Mouse (Mus musculus): ENCODE results near the gene Asap2. TPM values are rescaled to one million over a fixed set of nuclear protein-coding genes. Genes with fewer than 3 reads are reported as not detected.
A peak's percentile ranks its signal among the peaks of the same experiment; 100 is the strongest.

The Asap2 gene
- total RNA-seq, 2 experiments from 2014 or later: 37.4 to 37.8 TPM

DNA sequence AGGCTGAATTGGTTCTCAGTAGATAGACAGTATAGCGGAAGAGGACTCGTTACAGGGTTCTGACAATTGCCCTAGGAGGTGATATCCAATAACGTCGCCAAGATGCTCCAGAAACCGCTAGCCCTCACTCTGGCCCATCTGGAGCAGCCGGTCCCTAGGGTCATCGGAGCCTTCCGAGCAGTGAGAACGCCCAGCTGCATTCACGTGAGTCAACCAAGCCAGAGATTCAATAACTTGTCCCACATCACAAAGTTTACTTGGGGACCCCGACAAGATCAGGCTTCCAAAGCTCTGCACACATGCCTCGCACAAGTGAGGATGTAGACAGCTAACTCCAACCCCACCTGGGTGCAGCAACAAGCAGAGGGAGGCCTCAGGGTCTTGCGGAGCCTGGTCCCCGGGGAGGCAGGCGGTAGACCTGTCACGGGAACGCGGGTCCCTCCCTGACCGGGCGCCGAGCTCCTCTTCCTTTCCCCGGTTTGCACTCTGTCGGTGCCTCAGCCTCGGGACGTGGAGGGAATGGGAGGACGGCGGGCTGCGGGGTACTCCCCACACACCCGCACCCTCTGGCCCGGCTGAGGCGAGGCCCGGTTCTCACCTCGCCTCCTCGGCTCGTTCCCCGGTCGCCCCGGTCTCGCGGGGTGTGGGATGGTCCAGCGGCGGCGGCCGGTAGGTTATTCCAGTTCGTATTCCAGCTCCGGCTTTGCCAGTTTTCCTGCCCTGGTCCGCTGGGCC, 295.4 kb downstream of the Asap2 start:
- intact Hi-C loops (cut with DNase I): loop anchor here (2.0 to 10.0 kb wide), 2 partner anchors 31 to 171 kb away; partner anchors contain the start of gene Iah1
- DNase-seq (ENCODE audit: low spot score in 2 of 2): no peak

DNA sequence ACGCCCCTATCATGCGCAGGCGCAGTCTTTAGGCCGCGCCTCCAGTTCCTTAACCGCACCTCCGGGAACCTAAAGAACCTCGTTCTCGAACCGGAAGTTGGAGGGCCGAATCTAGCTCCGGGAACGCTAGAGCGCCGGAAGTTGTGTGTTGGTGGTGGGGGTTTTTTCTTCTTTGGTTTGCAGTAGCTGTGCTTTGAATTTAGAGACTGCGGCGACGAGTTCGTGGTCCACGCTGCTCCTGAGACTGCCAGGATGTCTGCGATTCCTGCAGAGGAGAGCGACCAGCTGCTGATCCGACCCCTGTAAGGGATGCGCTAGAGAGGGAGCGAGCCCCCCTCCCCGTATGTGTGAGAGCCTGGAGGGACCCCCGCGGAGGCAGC, 296.0 kb downstream of the Asap2 start, which contains the start of gene Itgb1bp1:
TSS of gene Itgb1bp1 (minus strand) at position 42 of the 380 bp plus-strand sequence.
- DNase-seq (ENCODE audit: low spot score in 2 of 2): peak; percentile 99
- intact Hi-C loops (cut with DNase I): loop anchor here (2.0 to 10.0 kb wide), 2 partner anchors 31 to 171 kb away; partner anchors contain the start of gene Iah1

DNA sequence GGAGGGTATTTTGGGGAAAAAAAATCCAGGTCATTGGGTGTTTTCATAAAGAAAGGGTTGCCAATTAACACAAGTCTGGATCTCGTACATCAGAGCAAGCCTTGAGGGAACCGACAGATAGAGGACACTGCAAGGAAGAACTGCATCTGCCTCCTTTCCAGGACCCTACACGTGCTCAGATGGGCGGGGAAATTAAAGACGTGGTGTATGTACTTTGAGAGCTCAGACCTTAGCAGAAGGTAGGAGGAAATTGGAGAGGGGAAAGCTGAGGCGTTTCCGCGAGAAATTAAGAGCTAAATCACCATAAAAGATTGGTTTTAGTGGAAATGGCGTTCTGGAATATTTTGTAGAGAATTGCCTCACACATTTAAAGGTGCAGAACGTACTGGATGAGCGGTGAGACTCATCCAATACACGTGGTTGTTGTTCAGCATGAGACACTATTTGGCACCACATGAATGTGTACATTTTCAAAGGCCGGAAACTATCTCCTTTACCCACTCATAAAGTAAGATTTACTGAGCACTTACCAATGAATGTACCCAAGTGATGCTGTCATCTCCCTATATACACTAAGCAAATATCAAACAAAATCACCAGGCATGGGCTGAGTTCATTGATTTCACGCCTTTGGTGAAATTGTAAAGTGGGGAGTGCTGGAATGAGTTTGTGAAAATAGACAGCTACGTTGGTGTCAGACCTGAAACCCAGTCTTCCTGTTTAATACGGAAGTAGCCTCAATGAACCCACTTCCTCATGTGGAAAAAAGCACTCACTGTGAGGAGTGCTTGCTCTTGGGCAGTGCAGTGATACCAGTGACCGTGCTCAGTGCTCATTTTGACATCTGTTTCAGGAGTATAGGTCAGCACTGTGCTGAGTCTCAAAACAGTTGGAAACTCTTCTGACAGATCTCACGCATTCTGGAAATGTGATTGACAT, 296.7 kb downstream of the Asap2 start:
- DNase-seq (ENCODE audit: low spot score in 2 of 2): no peak

DNA sequence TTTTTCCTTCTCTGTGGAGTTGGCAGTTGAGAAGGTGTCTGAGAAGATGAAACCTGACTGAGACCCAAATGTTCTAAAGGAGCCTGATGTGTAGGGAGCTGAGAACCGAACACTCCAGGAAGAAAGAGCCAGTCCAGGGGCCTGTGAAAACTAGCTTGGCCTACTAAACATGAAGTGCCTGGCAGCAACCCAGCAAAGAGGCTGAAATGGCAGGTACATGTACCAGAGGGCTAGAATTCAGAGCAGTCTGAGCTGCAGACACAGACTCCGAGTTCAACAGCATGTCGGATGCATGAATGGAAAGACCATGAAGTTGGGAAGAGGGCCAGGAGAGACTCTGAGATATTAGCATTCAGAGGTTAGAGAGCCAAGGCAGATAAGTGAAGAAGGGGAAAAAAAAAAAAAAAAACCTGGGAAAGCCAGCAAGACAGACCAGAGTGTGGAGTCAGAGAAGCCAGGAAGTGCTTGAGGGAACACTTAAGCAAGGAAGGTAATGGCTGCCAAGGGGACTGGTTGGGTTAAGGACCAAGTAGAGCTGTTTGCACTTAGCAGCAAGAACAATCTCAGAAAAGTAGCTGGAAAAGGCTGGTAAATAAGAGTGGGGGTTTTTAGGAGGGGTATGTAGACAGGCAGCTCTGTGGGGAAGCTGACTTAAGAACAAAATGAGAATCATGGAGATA, 298.6 kb downstream of the Asap2 start:
- intact Hi-C loops (cut with DNase I): loop anchor here (10.0 kb wide), 1 partner anchor 174 kb away; no protein-coding TSS in a partner anchor
- DNase-seq (ENCODE audit: low spot score in 2 of 2): no peak

More for the DNA sequence above, 296.7 kb downstream of the Asap2 start:
- intact Hi-C loops (cut with DNase I): loop anchor here (2.0 to 10.0 kb wide), 2 partner anchors 30 to 172 kb away; partner anchors contain the start of gene Iah1

DNA sequence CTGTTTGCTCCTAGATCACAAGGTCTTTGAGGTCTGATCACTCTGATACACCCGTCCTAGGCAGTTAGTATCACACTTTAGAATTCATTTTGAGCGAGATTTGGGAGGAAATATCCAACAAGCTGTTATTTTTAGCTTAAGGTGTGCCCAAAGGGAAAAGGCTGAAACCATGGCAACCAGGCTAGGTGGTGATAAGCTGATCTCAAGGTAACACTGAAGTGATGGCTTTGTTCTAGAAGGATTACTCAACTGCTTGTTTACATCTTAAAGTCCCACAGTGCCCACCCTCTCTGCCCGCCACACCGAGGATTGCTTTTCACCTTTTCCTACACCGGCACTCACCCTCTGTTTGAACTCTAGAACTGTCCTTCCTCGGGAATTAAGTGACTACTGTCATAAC, 299.4 kb downstream of the Asap2 start:
- DNase-seq (ENCODE audit: low spot score in 2 of 2): no peak
- intact Hi-C loops (cut with DNase I): loop anchor here (10.0 kb wide), 1 partner anchor 175 kb away; no protein-coding TSS in a partner anchor

DNA sequence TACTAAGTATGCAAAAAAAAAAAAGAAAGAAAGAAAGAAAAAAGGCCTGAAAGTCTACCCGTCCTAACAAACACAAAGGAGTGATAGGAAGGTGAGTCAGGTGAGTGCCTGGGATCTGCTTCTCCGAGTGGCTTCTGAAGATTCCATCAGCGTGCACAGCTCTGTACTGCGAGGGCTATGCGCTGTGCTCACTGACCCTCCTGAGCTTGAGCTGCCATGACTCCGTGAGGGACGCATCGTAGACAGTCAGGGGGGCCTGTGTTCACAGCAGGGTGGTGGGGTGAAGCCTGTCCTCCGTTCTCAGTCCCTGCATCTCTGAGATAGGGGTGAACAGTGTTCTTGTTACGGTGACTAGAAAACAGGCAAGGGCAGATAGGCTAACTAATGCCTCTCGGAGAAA, 308.6 kb downstream of the Asap2 start:
- intact Hi-C loops (cut with DNase I): no loop called here
- DNase-seq (ENCODE audit: low spot score in 2 of 2): no peak

DNA sequence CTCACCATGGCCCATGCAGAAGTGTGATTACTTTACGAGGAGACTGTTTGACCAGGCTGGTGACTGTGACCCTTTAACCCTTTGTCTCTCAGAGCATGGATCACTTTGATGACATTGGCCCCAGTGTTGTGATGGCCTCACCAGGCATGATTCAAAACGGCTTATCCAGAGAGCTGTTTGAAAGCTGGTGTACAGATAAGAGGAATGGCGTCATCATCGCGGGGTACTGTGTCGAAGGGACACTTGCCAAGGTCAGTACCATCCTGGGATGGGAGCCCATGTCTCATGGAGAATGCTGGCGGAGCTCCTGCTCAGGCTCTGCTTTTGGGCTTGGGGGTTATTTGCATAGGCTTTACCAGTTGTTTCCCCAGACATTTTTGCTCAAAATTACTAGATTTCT, 311.1 kb downstream of the Asap2 start:
- intact Hi-C loops (cut with DNase I): no loop called here
- no peak for DNase-seq (ENCODE audit: low spot score in 2 of 2)

DNA sequence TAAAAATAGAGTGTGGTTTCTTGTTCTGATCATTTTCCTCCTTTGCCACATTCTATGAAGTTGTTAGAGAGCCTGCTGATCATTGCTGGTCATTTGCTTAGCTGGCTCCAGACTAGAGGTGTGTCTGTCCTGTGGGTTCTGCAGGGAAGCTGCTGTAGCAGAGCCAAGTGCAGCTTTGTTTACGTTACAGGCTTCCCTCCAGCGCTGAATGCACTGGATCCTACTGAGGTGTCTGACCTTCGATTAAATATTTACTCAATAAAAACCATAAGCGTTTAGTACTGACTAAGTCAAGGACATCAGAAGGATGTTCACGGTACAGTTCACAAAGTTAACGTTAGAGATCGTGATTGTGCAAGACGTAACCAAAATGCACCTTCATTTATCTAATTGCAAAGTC, 311.7 kb downstream of the Asap2 start:
- intact Hi-C loops (cut with DNase I): no loop called here

DNA sequence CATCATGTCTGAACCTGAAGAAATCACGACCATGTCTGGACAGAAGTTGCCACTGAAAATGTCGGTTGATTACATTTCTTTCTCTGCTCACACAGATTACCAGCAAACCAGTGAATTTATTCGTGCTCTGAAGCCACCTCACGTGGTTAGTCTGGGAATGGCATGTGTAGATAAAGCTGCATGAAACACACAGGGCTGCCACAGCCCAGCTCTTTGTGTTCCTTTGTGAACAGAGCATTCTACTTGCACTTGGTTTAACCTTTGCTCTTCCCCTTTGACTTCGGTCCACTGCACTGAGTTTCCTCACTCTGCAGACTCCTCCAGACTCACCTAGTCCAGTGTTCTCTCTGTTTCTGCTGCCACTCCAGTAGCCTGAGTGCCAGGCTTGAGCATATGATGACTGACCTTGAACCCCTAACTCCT, 312.1 kb downstream of the Asap2 start:
- intact Hi-C loops (cut with DNase I): no loop called here
- DNase-seq (ENCODE audit: low spot score in 2 of 2): no peak

More for the DNA sequence above, 311.7 kb downstream of the Asap2 start:
- DNase-seq (ENCODE audit: low spot score in 2 of 2): no peak

DNA sequence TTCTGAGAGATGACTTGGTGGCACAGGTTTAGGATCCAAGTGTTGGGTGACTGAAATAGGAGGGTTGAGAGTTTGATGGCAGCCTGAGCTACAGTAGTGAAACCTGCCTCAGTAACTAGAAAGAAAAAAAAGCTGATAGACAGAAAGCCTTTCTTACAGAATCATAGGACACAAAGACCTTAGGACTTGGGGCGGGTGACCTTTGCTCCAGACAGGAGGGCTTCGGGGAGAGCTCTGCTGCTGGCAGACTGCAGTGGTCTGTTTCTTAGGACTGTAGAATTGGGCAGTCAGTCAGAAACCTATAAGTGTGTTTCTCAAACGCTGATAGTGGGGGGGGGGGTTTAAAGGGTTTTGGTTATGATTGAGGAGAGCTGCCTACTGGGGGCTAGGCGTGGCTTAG, 315.5 kb downstream of the Asap2 start:
- DNase-seq (ENCODE audit: low spot score in 2 of 2): no peak
- intact Hi-C loops (cut with DNase I): no loop called here

DNA sequence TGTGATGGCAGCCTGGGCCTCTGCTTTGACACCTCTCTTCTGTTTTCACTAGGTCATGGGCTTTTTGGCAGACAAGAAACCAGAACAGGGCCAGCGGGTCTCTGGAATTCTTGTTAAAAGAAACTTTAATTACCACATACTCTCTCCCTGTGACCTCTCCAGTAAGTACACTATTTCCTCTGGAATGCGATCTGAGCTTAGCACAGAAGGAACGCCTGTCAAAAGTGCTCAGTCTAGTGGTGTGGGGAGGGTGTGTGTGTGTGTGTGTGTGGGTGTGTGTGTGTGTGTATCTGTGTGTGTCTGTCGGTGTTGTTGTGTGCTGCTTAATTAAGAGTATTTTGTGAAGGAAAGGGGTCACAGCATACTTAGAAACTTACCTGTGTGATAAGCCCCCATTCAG, 316.5 kb downstream of the Asap2 start:
- no peak for DNase-seq (ENCODE audit: low spot score in 2 of 2)
- intact Hi-C loops (cut with DNase I): no loop called here

DNA sequence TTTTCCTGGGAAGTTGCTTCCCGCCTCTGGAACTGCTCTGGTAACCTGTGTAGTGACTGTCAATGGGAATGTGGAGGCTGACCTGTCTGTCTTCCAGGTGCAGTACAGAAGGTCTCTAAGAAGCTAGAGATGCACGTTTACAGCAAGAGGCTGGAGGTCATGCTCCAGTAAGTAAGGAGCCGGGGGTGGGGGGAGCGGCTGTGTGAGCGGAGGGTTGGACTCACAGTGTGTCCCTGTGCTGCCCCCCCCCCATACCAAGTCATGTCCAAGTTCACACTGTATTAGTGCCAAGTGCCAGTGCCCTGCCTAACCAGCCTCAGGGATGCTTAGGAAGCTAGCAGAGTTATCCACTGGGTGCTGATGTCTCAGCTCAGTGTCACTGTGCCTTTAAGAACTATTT, 321.9 kb downstream of the Asap2 start:
- intact Hi-C loops (cut with DNase I): loop anchor here (10.0 kb wide), 1 partner anchor 387 kb away; no protein-coding TSS in a partner anchor
- no peak for DNase-seq (ENCODE audit: low spot score in 2 of 2)

DNA sequence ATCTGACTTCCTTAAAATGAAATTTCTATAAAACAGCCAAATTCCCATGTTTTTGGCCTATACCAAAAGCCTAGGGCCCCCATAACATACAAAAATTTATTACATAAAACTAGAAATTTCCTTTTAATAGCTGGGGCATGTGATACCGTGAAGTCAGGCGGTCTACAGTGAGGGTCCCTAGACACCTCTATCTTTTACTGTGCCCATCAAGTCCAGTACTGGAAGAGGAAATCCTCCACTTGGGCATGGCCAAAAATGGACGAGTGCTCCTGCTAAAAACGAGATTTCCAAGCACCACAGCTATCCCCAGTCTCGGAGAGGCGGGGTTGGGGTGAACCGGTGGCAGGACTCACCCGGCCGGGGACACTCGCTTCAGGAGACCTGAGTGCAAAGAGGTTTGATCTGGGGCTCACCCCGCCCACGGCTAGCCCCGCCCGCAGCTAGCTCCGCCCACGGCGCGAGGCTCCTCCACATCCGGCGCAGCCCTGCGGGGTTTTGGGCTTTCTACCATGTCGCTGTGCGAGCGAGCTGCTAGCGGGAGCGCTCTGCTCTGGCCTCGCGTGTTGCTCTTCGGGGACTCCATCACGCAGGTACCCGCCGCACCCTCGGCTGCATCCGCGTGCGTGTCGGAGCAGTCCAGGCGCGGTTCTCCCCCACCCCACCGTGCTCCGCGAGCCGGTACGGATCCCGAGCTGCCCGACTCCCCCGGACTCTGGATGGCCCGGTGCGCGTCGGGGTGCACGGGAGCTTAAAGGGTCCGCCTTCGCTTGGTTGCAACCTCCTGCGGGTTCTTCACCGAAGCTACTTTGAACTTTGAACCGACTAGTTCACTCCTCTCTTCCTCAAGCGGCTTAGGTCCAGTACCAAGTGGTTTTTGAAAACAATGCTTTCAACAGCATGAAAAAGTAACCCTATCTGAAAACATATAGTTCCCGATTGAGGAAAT, 325.9 kb downstream of the Asap2 start, which contains the start of gene Iah1:
TSS of gene Iah1 (plus strand) at position 467 of the 946 bp plus-strand sequence.
- DNase-seq (ENCODE audit: low spot score in 2 of 2): peak; percentile 76 to 79
- intact Hi-C loops (cut with DNase I): loop anchor here (2.0 to 10.0 kb wide), 2 partner anchors 29 to 391 kb away; partner anchors contain the start of gene Itgb1bp1

DNA sequence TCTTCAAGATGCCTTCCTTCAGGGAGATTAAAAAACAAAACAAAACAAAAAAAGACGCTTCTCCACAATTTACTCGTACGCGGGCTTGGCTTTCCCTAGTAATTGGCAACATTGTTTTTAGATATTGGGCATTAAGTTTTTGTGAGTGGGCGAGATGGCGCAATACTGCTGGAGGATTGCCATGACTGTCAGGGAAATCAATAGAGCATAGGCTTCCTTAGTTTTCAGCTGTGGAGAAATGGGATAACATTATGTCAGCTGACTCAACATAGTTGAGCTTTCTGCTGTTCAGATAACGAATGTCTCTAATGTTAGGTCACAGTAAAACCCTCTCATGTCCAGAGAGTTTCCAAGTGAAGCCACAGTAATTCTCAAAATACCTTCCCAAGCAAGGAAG, 326.6 kb downstream of the Asap2 start:
- intact Hi-C loops (cut with DNase I): loop anchor here (2.0 to 10.0 kb wide), 2 partner anchors 30 to 392 kb away; partner anchors contain the start of gene Itgb1bp1
- no peak for DNase-seq (ENCODE audit: low spot score in 2 of 2)

DNA sequence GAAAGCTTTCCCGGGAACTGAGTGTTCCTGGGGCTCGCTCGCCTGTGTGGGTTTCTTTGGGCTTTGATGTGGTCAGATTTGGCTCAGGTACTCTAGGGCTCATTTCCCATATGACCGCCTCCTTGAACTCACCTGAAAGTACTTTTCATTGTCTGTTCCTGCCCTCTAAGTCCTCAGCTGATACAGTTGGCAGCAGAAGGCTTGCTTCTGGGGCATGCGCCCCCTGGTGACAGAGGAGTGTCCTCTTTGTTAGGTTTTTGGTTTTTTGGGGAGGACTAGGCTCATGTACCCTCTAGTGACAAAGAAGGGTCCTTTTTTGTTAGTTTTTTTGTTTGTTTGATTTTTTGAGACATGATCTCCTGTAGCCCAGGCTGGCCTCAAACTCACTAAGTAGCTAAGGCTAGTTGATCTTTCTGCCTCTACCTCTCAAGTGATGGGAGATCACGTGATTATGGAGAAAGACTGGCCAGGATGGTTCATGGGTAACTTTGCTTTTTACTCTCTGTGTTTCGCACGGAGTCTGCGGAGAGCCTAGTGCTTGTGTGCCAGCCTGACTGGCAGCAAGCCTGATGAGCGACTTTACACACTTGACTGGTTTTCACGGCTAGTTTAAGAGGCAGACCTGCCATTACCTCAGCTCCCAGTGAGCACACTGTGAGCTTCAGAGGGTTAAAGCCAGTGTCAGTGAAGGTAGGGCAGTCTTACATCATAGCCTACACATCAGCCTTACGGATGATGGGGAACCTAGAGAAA, 328.1 kb downstream of the Asap2 start:
- intact Hi-C loops (cut with DNase I): loop anchor here (10.0 kb wide), 1 partner anchor 394 kb away; no protein-coding TSS in a partner anchor

More for the DNA sequence above, 328.1 kb downstream of the Asap2 start:
- peak; percentile 29 to 47 for DNase-seq (ENCODE audit: low spot score in 2 of 2)
